Mouse (Mus musculus) stomach, embryonic 14.5 days (tissue): ENCODE results near the gene Cmtr2. TPM values are rescaled to one million over a fixed set of nuclear protein-coding genes. Genes with fewer than 3 reads are reported as not detected.

Experiments used
- ATAC-seq: fragments of 200-750 bp; cut with Nextera tagmentation; 2 replicates; pipeline ENCODE4 v1.8.0; 2017; ENCODE audit warnings: low read depth, moderate TSS enrichment; ENCODE audit not compliant: insufficient number of reproducible peaks, insufficient read depth, low FRiP score
- H3K27ac ChIP-seq: fragments of 300-500 bp; sonication (generic); 2 replicates; pipeline ENCODE4 v1.5.1; 2014; ENCODE audit warnings: mild to moderate bottlenecking, low read length, moderate library complexity, mixed read lengths
- H3K27me3 ChIP-seq: fragments of 300-500 bp; sonication (generic); 2 replicates; pipeline ENCODE4 v1.6.1; 2014; ENCODE audit warnings: low read length, control low read depth, mixed read lengths; ENCODE audit not compliant: control insufficient read depth, insufficient read depth
- H3K36me3 ChIP-seq: fragments of 300-500 bp; sonication (generic); 2 replicates; pipeline ENCODE4 v1.6.1; 2014; ENCODE audit warnings: mild to moderate bottlenecking, control low read depth, low read length, moderate library complexity, mixed read lengths; ENCODE audit not compliant: control insufficient read depth, insufficient read depth
- H3K4me1 ChIP-seq: fragments of 300-500 bp; sonication (generic); 2 replicates; pipeline ENCODE4 v1.6.1; 2014; ENCODE audit warnings: low read length, control low read depth, mixed read lengths; ENCODE audit not compliant: control insufficient read depth, insufficient read depth
- H3K4me2 ChIP-seq: fragments of 300-500 bp; sonication (generic); replicated peaks from 2 replicates; pipeline ENCODE4 v1.6.1; 2014; ENCODE audit warnings: low read depth, low read length, control low read depth
- H3K4me3 ChIP-seq: fragments of 300-500 bp; sonication (generic); 2 replicates; pipeline ENCODE4 v1.5.1; 2014; ENCODE audit warnings: low read depth, low read length, control low read depth
- H3K9ac ChIP-seq: fragments of 300-500 bp; sonication (generic); replicated peaks from 2 replicates; pipeline ENCODE4 v1.6.1; 2014; ENCODE audit warnings: low read depth, mild to moderate bottlenecking, control low read depth, low read length, moderate library complexity, mixed read lengths
- H3K9me3 ChIP-seq: fragments of 300-500 bp; sonication (generic); 2 replicates; pipeline ENCODE4 v1.6.1; 2016; ENCODE audit warnings: low read depth, low read length, control low read depth; ENCODE audit not compliant: control insufficient read depth
- WGBS: fragments of 180-500 bp; shearing (Covaris S2); extraction: QIAGEN DNeasy Blood & Tissue Kit; methylation state at CpG from one replicate; pipeline ENCODE4 v1.1.7; 2014; 5-methylcytosine and 5-hydroxymethylcytosine counted together
- polyA plus RNA-seq: library from polyadenylated mRNA; unstranded; fragments of >200 nt; fragmentation: Nextera tagmentation; extraction: Ambion mirVana; gene quantifications from 2 replicates; pipeline ENCODE4 v1.2.1, GENCODE M21; 2014

The Cmtr2 gene
- polyA plus RNA-seq = 7.2 and 8.8 TPM in 2 replicates

GRCm38 (mm10) chr8:110215365-110215764 lies at the start of gene Cmtr2:
TSS of gene Cmtr2 (plus strand) at chr8:110215665.
- Histone ChIP-seq H3K4me2 (no peak within 1 kb of the TSS), H3K36me3 (no peaks in the 10 kb centered on the region), H3K9ac (no peak within 1 kb of the TSS), H3K9me3 (no peaks in the 10 kb centered on the region), H3K27me3 (no peaks in the 10 kb centered on the region), H3K4me1 (peaks cover 5% of the 10 kb centered on the region; the same call in 1 of the 2 replicates), H3K27ac (no peak within 1 kb of the TSS), H3K4me3 (no peak within 1 kb of the TSS)
- no peak for ATAC-seq
- WGBS = 66% methylated on average over 7 of the region's 7 CpGs

GRCm38 (mm10) chr8:110166270-110166669 lies 49.2 kb upstream of the Cmtr2 start:
- Histone ChIP-seq H3K9ac (no peak overlapping the region), H3K9me3 (no peaks in the 10 kb centered on the region), H3K27ac (no peak overlapping the region), H3K4me1 (no peaks in the 10 kb centered on the region), H3K4me2 (no peak overlapping the region), H3K27me3 (peaks cover 20% of the 10 kb centered on the region; the same call in 1 of the 2 replicates), H3K36me3 (no peaks in the 10 kb centered on the region), H3K4me3 (no peak overlapping the region)
- WGBS = 82% methylated on average over 8 of the region's 8 CpGs
- ATAC-seq = no peak

GRCm38 (mm10) chr8:110168046-110168445 lies 47.4 kb upstream of the Cmtr2 start, which contains the start of gene Calb2:
TSS of gene Calb2 (minus strand) at chr8:110168210.
- 0 out of 2 replicates have a peak within 1 kb of the TSS, but pooled peaks have one; percentile 7 for H3K4me2 ChIP-seq

GRCm38 (mm10) chr8:110172161-110172560 lies 43.3 kb upstream of the Cmtr2 start:
- Histone ChIP-seq H3K27me3 (peaks cover 20% of the 10 kb centered on the region; the same call in 1 of the 2 replicates), H3K9me3 (no peaks in the 10 kb centered on the region), H3K27ac (no peak overlapping the region), H3K4me1 (no peaks in the 10 kb centered on the region), H3K4me3 (no peak overlapping the region), H3K9ac (no peak overlapping the region), H3K36me3 (no peaks in the 10 kb centered on the region), H3K4me2 (no peak overlapping the region)
- WGBS = 67% methylated on average over 6 of the region's 6 CpGs
- ATAC-seq = no peak

More at GRCm38 (mm10) chr8:110168046-110168445, 47.4 kb upstream of the Cmtr2 start, which contains the start of gene Calb2:
- no peak within 1 kb of the TSS for H3K9ac ChIP-seq
- no peak within 1 kb of the TSS for H3K27ac ChIP-seq
- WGBS = under 1% methylated on average over 33 of the region's 33 CpGs
- no peaks in the 10 kb centered on the region for H3K4me1 ChIP-seq
- no peak within 1 kb of the TSS for H3K4me3 ChIP-seq
- H3K36me3 ChIP-seq = no peaks in the 10 kb centered on the region
- H3K27me3 ChIP-seq = peaks cover 20% of the 10 kb centered on the region; the same call in 1 of the 2 replicates
- H3K9me3 ChIP-seq = no peaks in the 10 kb centered on the region
- ATAC-seq = peak; percentile 23; the same call in 1 of the 2 replicates

GRCm38 (mm10) chr8:110174826-110175225 lies 40.6 kb upstream of the Cmtr2 start:
- no peaks in the 10 kb centered on the region for H3K36me3 ChIP-seq
- H3K4me2 ChIP-seq = no peak overlapping the region
- H3K9ac ChIP-seq = no peak overlapping the region
- no peaks in the 10 kb centered on the region for H3K9me3 ChIP-seq
- H3K4me1 ChIP-seq = no peaks in the 10 kb centered on the region
- ATAC-seq = no peak
- no peak overlapping the region for H3K27ac ChIP-seq
- H3K27me3 ChIP-seq = no peaks in the 10 kb centered on the region
- H3K4me3 ChIP-seq = no peak overlapping the region
- 84% methylated on average over 4 of the region's 4 CpGs for WGBS

- H3K36me3 ChIP-seq = no peaks in the 10 kb centered on the region
- no peak overlapping the region for H3K27ac ChIP-seq
- 21% methylated on average over 22 of the region's 22 CpGs for WGBS
- H3K4me3 ChIP-seq = no peak overlapping the region
- H3K4me2 ChIP-seq = no peak overlapping the region
- no peaks in the 10 kb centered on the region for H3K4me1 ChIP-seq
- 0 out of 2 replicates have a peak, but pooled peaks have one; percentile 58 for ATAC-seq
- no peaks in the 10 kb centered on the region for H3K9me3 ChIP-seq
- H3K27me3 ChIP-seq = no peaks in the 10 kb centered on the region
- H3K9ac ChIP-seq = no peak overlapping the region
Observed at GRCm38 (mm10) chr8:110177359-110178155, 37.9 kb upstream of the Cmtr2 start.

GRCm38 (mm10) chr8:110182735-110183367 lies 32.6 kb upstream of the Cmtr2 start:
- Histone ChIP-seq H3K4me2 (no peak overlapping the region), H3K27me3 (no peaks in the 10 kb centered on the region), H3K4me3 (no peak overlapping the region), H3K9me3 (no peaks in the 10 kb centered on the region), H3K4me1 (no peaks in the 10 kb centered on the region), H3K36me3 (no peaks in the 10 kb centered on the region), H3K9ac (no peak overlapping the region), H3K27ac (no peak overlapping the region)
- no peak for ATAC-seq
- WGBS = 89% methylated on average over 11 of the region's 11 CpGs

- ATAC-seq = no peak
- WGBS = 24% methylated on average over 11 of the region's 11 CpGs
- Histone ChIP-seq H3K4me1 (no peaks in the 10 kb centered on the region), H3K9me3 (no peaks in the 10 kb centered on the region), H3K9ac (no peak overlapping the region), H3K4me2 (no peak overlapping the region), H3K4me3 (no peak overlapping the region), H3K36me3 (no peaks in the 10 kb centered on the region), H3K27ac (no peak overlapping the region), H3K27me3 (no peaks in the 10 kb centered on the region)
Observed at GRCm38 (mm10) chr8:110183748-110184147, 31.7 kb upstream of the Cmtr2 start.
